Mouse (Mus musculus) frontal cortex, postnatal 36 days (tissue): Measurements from ENCODE around the gene Tmc5.

Experiments used
- DNase-seq, 2 experiments: peaks; one replicate each; pipeline ENCODE4 v3.0.0; 2022; ENCODE audit warnings: low spot score in 2 of 2

The Tmc5 gene

GRCm38 (mm10) chr7:118597201-118597600 lies at the start of gene Tmc5:
TSS of gene Tmc5 (plus strand) at chr7:118597297.
- no peak for DNase-seq

- DNase-seq = no peak
Measured at GRCm38 (mm10) chr7:118547451-118547850, 49.6 kb upstream of the Tmc5 start.

GRCm38 (mm10) chr7:118553881-118554280 lies 43.2 kb upstream of the Tmc5 start:
- no peak for DNase-seq

GRCm38 (mm10) chr7:118554290-118554689 lies 42.8 kb upstream of the Tmc5 start:
- no peak for DNase-seq

- DNase-seq = no peak
Measured at GRCm38 (mm10) chr7:118569121-118569543, 28.0 kb upstream of the Tmc5 start.

- DNase-seq = no peak
Measured at GRCm38 (mm10) chr7:118571350-118571749, 25.7 kb upstream of the Tmc5 start.

GRCm38 (mm10) chr7:118572039-118572438 lies 25.1 kb upstream of the Tmc5 start:
- DNase-seq = no peak

GRCm38 (mm10) chr7:118578269-118578668 lies 18.8 kb upstream of the Tmc5 start:
- DNase-seq = no peak

DNA sequence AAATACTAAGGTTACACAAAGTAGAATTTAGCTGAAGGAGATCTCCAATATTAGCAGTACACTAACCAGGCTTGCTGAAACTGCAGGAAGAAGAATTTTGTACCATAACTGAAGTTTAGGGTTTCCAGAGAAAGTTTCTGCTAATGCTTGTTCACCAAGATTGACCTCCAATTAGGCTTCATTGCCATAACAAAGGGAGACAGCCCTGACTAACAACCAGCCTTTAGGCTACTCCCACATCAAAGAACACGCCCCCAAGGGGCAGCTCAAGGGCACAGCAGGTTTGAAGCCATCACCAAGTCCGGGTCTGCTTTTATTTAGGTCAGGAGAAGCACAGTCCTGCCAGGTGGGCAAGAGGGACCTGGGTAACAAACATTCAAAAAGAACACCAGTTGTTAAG lies 17.2 kb upstream of the Tmc5 start:
- no peak for DNase-seq

DNA sequence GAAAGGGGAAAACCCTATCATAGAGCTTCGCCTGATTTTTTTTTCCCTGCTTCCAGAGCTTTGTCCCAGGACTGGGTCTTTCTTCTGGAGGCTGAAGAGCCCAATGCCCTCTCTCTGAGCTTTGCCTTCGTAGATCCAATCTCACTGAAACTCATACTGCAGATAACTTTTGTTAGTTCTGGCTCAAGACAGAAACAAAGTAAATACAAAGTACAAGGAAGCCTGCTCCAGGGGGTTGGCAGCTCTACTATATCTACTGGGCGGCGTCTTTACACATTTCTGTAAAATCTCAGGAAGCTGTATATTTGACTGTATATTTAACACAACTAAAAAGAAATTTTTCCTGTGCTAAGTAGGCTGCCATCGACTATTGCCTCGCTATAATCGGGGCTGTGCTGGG lies 13.3 kb upstream of the Tmc5 start:
- no peak for DNase-seq

GRCm38 (mm10) chr7:118584257-118584907 lies 12.7 kb upstream of the Tmc5 start, which contains the start of gene Tmc7:
TSS of gene Tmc7 (minus strand) at chr7:118584736.
- peak; percentile 81 for DNase-seq

GRCm38 (mm10) chr7:118584926-118585325 lies 12.2 kb upstream of the Tmc5 start:
- DNase-seq = no peak

GRCm38 (mm10) chr7:118585856-118586255 lies 11.2 kb upstream of the Tmc5 start:
- no peak for DNase-seq

DNA sequence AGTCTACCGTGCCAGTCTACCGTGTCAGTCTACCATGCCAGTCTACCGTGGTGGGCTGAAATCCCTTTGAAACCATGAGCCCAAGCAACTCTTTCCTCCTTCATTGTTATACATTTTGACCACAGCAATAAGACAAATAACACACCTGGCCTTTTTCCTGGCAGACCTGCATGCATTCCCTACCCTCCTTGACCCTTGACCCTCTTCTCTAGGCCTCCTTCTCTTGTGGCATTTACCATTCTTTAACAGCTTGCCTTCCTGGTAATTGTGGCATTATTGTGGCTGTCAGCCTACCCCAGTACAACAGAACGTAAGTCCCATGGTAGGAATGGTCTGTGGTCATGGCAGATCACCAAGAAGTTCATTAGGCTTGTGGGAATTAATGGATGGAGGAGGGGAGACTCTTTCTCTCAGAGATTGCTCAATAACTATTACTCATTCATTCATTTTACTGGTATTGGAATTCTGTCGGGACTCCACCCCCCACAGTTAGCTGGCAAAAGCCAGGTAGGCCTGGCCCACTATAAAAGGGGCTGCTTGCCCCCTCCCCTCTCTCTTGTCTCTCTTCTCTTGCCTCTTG lies 6.3 kb upstream of the Tmc5 start:
- DNase-seq = no peak

GRCm38 (mm10) chr7:118592146-118592545 lies 5.0 kb upstream of the Tmc5 start:
- no peak for DNase-seq

DNA sequence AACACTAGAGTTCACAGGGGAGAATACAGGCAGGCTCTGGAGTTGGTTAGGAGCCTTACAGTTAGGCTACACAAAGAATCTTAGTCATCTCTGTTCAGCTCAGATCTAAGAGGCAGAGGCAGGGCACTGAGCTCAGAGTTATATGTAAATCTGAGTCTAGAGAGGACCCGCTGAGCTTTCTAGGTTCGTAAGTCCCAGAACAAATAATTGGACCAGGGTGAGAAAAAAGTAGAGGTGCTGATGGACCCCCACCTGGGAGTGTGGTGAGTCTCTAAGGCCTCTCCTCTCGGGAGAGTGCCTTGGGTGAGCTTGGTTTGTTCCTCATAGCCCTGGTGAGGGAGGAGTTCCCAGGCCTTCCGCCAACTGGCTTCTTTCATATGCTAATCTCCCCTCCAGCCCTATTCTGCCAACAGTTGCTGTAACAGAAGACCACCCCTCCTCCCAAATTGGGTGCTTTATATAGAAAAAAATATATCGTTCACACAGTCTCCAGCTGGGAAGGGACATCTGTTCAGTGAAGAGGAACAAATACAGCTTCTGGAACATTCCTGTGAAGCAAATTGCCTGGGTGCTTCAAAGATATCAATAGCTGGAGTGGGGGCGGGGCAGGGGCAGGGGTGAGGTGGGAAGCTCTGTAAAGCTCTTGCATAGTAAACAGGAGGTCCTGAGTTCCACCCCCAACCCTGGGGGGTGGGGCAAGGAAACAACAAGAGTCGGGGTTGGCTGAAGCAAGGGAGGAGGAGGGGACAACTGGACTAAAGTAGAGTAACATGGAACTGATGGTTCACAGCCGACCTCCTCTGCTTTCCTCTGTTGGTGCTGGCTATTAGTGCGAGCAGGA lies 3.3 kb upstream of the Tmc5 start:
- DNase-seq = peak; percentile 55 to 76

DNA sequence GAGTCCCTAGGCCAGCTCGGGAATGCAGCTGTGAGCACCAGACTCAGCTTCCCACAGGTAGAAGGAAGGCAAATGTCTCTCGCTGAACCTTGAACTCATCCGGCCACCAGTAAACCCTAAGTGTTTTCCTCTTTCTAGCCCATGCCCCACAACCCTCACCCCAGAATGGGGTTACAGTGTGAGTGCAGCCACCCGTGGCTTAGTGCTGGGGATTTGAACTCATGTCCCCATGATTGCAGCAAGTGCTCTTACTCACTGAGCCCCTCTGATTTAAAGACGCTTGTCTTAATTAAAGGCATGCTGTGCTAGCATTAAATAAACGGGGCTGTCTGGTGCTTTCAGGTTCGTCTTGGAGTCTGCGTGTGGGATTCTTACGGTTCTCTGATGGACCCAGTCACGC lies 2.5 kb upstream of the Tmc5 start:
- no peak for DNase-seq

DNA sequence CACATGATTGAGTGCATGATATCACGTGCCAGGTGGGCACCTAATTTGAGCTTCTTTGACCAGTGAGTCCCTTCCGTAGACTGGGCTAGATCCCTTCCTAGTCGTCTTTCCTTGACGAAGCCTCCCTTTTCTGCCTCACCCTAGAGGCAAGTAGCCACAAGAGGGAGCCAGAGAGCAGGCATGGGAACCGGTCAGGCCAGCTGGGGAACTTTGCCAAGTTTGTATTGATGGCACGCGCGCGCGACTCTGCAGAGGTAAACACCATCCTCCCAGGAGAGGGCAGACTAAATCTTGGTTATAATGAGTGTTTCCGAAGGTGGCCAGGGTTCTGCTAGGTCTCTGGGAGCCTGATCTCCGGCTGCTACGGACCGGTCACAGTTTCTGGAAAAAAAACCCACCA lies 1.9 kb upstream of the Tmc5 start:
- DNase-seq = peak; percentile 93

DNA sequence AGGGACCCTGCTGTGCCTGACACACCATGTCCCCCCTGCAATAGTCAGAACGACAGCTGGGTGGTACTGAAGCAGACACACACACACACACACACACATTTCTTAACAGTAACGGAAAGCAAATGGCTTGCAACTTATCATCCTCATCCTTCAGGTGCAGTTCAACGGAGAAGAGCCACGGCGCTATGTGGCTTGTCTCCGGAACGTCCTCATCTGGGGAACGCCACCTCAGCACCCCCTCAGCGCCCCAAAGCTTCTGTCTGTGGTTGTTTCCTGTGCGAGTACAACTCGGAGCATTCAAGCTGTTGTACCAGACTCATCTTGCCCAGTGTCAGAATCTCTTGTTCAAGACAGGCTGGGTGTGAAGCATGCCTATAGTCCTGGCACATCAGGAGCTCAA lies 826 bp upstream of the Tmc5 start:
- no peak for DNase-seq

DNA sequence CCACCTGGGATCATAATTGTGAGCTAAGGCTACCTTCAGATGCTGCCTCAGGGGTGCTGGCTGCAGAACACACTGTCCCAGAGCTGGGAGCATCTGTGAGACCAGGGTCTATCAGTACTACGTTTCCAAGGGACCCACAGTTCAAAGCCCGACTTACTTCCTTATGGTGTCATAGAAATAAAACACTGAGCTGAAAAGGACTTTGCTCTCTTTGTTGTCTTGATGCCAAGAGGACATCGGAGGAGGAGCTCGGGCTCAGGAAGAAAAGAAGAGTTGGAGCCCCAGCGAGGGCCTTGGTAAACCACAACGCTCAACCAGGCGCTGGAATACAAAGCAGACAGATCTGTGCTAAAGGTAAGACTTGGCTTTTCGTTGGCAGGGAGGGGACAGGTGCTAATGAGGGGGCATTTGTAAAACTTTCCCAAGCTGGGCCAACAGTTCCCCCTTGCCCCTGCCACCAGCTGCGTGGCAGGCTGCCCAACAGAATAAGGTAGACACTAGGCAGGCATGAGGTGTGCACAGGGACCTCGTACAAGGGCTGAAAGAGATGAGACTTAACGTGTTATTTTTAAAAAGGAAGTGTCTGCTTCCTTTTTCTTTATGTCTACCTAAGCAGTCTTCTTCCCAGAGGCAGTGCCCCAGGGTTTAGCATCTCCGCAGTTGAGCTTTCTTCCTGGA lies 3.0 kb downstream of the Tmc5 start:
- DNase-seq = no peak

DNA sequence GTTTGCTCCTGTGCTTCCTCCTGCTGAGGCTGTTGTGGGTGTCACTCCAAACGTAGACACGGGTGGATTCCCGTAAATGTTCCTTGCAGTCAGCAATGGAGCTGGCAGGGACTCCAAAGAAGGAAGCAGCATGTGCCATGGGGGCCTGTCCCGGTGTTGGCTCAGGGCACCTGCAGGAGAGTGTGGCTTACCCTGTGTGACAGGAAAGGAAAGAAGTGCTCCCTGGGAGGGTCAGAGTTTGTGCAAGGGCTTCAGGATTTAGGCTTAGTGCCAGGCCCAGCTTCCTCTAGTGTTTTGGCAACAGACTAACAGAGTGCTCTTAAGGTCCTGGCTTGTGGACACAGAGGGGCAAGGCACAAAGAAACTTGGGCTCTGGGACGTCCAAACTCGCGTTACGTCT lies 7.7 kb downstream of the Tmc5 start:
- no peak for DNase-seq

DNA sequence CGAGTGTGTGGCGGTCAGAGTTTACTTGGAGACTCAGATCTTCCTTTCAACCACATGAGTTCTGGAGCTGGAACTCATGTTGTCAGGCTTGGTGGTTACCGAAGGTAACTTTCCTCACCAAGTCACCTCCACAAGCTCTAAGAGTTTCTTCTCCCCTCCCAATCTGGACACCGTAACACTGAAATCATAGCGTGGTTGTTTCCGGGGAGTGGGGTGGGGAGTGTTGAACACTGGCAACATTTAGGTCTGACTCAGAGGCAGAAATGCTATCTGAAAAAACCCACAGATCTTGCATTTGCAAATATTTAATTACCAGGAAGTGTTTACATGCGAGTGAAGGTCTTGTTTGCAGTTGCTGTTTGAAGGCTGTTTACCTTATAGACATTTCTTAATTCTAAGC lies 12.7 kb downstream of the Tmc5 start:
- no peak for DNase-seq
